Mouse (Mus musculus) embryonic facial prominence, embryonic 12.5 days (tissue): ENCODE results near the gene Tmem243. TPM values are rescaled to one million over a fixed set of nuclear protein-coding genes. Genes with fewer than 3 reads are reported as not detected.
A peak's percentile ranks its signal among the peaks of the same experiment; 100 is the strongest.

Experiments used
- ATAC-seq: fragments of 200-750 bp; cut with Nextera tagmentation; 2 replicates; pipeline ENCODE4 v1.8.0; 2017; ENCODE audit not compliant: insufficient number of reproducible peaks, insufficient read depth, low FRiP score, low TSS enrichment
- H3K27ac ChIP-seq: fragments of 300-500 bp; sonication (generic); 2 replicates; pipeline ENCODE4 v1.5.1; 2016; ENCODE audit warnings: mild to moderate bottlenecking
- H3K27me3 ChIP-seq: fragments of 300-500 bp; sonication (generic); 2 replicates; pipeline ENCODE4 v1.6.1; 2016; ENCODE audit warnings: mild to moderate bottlenecking, moderate library complexity
- H3K36me3 ChIP-seq: fragments of 300-500 bp; sonication (generic); 2 replicates; pipeline ENCODE4 v1.6.1; 2016; ENCODE audit warnings: mild to moderate bottlenecking
- H3K4me1 ChIP-seq: fragments of 300-500 bp; sonication (generic); 2 replicates; pipeline ENCODE4 v1.6.1; 2016
- H3K4me2 ChIP-seq: fragments of 300-500 bp; sonication (generic); replicated peaks from 2 replicates; pipeline ENCODE4 v1.6.1; 2016; ENCODE audit warnings: mild to moderate bottlenecking, moderate library complexity
- H3K4me3 ChIP-seq: fragments of 300-500 bp; sonication (generic); 2 replicates; pipeline ENCODE4 v1.5.1; 2016; ENCODE audit warnings: mild to moderate bottlenecking
- H3K9ac ChIP-seq: fragments of 300-500 bp; sonication (generic); 2 replicates; pipeline ENCODE4 v1.6.1; 2016; ENCODE audit warnings: mild to moderate bottlenecking, moderate library complexity
- H3K9me3 ChIP-seq: fragments of 300-500 bp; sonication (generic); 2 replicates; pipeline ENCODE4 v1.6.1; 2016; ENCODE audit warnings: mild to moderate bottlenecking, moderate library complexity
- WGBS: fragments of 180-500 bp; shearing (Covaris S2); methylation state at CpG from one replicate; pipeline ENCODE4 v1.1.7; 2016; 5-methylcytosine and 5-hydroxymethylcytosine counted together
- polyA plus RNA-seq: library from polyadenylated mRNA; unstranded; fragments of >200 nt; fragmentation: Nextera tagmentation; extraction: Ambion mirVana; gene quantifications from 2 replicates; pipeline ENCODE4 v1.2.1, GENCODE M21; 2016

The Tmem243 gene
- polyA plus RNA-seq, 1 experiment from 2014 or later = 18.8 TPM

DNA sequence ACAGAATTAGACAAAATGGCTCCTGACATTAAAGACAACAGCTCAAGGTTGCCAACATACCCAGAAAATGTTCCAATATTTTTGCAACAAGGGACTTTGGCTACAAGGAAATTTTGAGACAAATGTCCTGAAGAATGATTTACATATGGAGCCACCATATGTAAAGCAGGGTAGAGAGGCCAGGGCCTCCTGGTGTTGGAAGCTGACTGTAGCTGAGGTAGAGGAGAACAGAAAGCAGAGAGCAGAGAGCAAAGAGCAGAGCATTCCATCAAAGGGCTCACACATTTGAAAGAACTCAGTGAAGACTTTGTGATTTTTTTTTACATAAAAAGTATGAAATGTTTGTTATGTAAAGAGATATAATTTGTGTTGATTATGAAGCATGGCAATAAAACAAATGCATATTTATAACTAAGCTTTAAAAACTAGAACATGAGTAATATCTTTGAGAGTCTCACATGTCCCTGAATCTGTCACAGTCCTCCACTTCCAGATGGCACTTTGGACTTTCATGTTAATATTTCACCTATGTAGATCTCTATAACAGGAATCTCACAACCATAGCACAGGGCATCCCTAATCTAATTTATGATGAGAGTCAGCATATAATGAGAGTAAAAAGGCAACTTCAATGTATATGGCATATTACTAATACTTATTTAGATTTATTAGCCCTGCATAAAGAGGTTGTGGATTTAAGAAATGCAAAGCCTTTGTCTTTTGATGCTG lies 20.5 kb upstream of the Tmem243 start:
- Histone ChIP-seq H3K4me2 (no peak overlapping the region), H3K4me1 (no peaks in the 10 kb centered on the region), H3K27me3 (no peaks in the 10 kb centered on the region), H3K9ac (no peak overlapping the region), H3K9me3 (no peaks in the 10 kb centered on the region), H3K27ac (no peak overlapping the region), H3K36me3 (no peaks in the 10 kb centered on the region), H3K4me3 (no peak overlapping the region)
- no peak for ATAC-seq

DNA sequence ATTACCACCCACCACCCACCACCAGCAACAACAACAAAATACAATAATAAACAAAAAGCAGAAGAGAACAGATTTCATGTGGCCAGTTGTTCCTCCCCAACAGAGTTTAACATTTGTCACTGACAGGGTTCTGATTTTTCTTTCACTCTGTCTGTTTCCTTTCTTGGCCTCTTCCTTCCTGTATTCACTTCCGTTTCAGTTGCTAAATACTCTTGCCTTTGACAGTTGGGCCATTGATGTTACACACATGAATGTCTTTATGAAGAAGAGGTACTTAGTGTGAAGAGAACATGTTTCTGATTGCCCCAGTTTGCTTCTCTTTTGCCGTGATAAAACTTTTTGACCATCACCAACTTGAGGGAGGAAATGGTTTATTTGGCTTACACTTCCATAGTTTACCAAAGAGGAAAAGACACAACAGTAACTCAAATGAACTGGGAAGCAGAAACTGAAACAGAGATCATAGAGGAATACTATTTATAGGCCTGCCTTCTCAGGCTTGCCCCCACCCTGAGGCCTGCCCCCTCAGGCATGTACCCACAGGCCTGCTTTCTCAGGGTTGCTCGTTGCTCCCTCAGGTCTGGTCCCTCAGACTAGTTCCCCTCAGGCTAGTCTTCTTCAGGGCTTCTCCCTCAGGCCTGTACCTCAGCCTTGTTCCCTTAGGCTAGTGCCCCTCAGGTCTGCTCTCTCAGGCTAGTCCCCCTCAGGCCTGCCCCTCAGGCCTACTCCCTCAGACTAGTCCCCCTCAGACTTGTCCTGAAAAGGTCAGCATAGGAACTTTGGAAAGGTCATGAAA lies 13.3 kb upstream of the Tmem243 start:
- Histone ChIP-seq H3K4me2 (no peak overlapping the region), H3K4me1 (no peaks in the 10 kb centered on the region), H3K36me3 (no peaks in the 10 kb centered on the region), H3K4me3 (no peak overlapping the region), H3K27me3 (no peaks in the 10 kb centered on the region), H3K9me3 (no peaks in the 10 kb centered on the region), H3K9ac (no peak overlapping the region), H3K27ac (no peak overlapping the region)
- WGBS = 71% methylated on average over 3 of the region's 3 CpGs
- ATAC-seq = no peak

DNA sequence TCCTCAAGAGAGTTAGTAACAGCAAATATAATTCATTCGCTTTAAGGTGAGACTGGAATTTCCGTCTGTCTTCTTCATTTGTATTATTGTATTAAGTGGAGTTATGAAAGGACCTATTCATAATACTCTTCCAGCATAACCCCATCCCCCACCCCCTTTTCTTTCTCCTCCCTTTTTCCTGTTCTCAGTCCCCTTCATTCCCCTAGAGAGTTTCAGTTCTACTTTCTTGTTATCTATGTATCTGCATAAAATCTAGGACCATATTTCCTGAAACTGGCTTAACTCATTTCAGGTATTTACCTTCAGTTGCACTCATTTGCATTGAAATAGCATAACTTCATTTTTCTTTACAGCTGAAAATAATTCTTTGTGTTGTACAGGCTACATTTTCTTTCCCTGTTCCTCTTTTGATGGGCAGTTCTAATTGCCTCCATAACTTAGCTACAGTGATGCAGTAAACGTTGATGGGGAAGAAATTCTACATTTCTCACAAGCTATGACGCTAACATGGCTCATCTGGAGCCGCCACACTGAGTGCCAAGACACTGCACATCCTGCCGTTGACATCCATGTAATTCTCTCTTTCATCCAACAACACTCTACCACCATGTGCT lies 9.9 kb upstream of the Tmem243 start:
- ATAC-seq = no peak
- 68% methylated on average over 6 of the region's 6 CpGs for WGBS
- H3K36me3 ChIP-seq = no peaks in the 10 kb centered on the region

DNA sequence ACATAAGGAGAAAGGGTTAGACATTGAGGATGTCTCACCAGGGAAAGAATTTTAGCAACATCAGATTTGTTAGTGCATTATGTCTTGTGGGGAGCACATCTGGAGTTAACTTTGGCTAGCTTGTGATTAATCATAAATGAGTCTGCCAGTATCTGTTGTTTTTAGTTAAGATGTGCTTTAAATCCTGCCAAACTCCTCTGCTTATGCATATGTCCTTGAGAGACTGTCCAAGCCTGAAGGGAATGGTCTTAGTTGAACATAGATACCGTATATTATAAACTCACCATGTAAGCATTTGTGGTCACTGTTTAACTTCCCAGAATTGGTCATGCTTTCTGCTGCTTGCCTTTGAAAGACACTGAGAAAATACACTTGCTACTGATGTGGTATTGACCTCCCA lies 7.8 kb upstream of the Tmem243 start:
- Histone ChIP-seq H3K9ac (no peak overlapping the region), H3K27me3 (no peaks in the 10 kb centered on the region)
- no peak for ATAC-seq

More for the DNA sequence above, 9.9 kb upstream of the Tmem243 start:
- no peak overlapping the region for H3K4me3 ChIP-seq
- no peak overlapping the region for H3K4me2 ChIP-seq
- H3K9me3 ChIP-seq = no peaks in the 10 kb centered on the region
- H3K27me3 ChIP-seq = no peaks in the 10 kb centered on the region
- no peaks in the 10 kb centered on the region for H3K4me1 ChIP-seq
- no peak overlapping the region for H3K9ac ChIP-seq
- H3K27ac ChIP-seq = no peak overlapping the region

DNA sequence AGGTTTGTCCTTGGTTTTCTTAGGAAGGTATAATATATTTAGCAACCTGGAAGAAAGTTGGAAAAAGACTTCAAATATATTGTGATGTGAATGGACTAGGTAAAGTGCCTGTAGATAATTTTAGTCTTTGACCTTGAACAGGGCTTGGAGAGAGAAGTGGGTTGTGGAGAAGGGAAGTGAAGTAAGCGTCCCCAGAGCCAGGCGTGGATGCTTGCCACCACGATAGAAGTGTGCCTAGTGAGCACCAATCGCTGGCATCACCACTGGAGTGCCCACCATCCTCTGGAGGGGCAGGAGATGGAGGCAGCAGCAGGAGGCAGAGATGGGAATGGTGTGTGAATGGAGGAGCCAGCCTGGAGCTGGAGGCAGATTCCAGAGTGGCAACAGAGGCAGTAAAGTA lies 7.0 kb upstream of the Tmem243 start:
- Histone ChIP-seq H3K27me3 (no peaks in the 10 kb centered on the region), H3K4me2 (no peak overlapping the region), H3K4me3 (no peak overlapping the region), H3K4me1 (no peaks in the 10 kb centered on the region), H3K9ac (no peak overlapping the region), H3K9me3 (no peaks in the 10 kb centered on the region), H3K27ac (no peak overlapping the region), H3K36me3 (no peaks in the 10 kb centered on the region)
- no peak for ATAC-seq
- 77% methylated on average over 4 of the region's 4 CpGs for WGBS

More for the DNA sequence above, 7.8 kb upstream of the Tmem243 start:
- no peaks in the 10 kb centered on the region for H3K4me1 ChIP-seq
- H3K4me3 ChIP-seq = no peak overlapping the region
- no peak overlapping the region for H3K4me2 ChIP-seq
- no peaks in the 10 kb centered on the region for H3K9me3 ChIP-seq
- 83% methylated on average over 1 of the region's 1 CpGs for WGBS
- no peaks in the 10 kb centered on the region for H3K36me3 ChIP-seq
- H3K27ac ChIP-seq = no peak overlapping the region

DNA sequence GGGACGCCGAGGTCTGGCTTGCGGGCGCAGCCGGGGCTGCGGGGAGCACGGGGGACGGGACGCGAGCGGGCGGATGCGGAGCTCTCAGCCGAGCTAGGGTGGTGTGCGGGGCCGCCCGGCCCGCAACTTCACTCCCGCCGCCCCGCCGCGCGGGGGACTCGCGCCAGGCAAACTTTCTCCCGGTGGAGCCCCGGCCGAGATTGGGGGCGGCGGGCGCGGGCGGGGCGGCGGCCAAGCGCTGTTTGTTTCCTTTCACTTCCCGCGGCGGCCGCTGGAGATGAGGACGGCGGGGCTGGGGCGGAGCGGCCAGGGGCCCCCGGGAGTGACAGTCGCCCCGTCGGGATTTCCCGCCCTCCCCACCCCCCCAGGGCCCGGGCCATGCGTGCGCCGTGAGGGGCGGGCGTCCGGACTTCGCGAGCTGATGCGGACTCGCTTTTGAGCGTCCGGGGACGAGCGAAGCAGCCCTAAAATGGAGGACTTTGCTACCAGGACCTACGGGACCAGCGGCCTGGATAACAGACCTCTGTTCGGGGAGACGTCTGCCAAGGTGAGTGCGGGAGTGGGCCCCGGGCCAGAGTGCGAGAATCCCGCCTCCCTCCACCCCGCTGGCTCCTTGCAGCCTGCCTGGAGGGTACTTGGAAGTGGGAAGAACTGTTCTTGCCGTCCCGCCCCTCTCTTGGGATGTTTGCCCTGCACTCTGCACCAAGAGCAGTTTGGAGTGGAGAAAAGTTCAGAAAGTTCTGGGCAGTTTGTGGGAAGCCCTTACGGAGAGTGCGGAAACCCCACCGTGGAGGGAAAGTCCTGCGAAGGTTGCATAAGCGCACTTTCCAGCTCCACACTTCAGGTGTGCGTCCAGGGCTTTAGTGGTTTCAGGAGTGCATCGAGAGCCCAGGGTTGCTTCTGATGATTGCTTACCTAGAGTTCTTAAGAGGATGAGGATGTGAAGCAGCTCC lies 657 bp downstream of the Tmem243 start:
- peak; percentile 66; the same call in 1 of the 2 replicates for ATAC-seq
- Histone ChIP-seq H3K9me3 (no peaks in the 10 kb centered on the region), H3K4me2 (peak overlapping the region; percentile 87), H3K4me3 (peak overlapping the region; percentile 85), H3K27me3 (peaks cover 14% of the 10 kb centered on the region), H3K27ac (no peak overlapping the region), H3K36me3 (no peaks in the 10 kb centered on the region), H3K4me1 (0 out of 2 replicates have a peak, but pooled peaks cover 5% of the 10 kb centered on the region), H3K9ac (peak overlapping the region; percentile 74)
- under 1% methylated on average over 71 of the region's 83 CpGs for WGBS

DNA sequence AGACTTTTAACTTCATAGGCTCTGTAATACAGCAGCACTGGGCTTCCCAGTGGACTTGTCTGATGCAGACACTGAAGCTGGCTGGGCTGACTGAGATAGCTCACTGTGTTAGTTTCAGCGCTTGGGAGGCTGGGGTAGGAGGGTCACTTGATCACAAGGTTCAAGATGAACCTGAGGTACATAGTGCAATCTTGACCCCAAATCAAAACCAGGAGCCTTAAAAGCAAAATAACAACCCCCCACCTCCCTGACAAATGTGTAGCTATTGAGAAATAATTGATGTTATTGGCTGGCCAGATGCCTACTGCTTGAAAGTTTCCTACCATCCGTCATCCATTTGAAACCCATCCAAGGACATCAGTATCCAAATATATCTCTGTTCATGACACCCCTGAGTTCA lies 2.2 kb downstream of the Tmem243 start:
- 93% methylated on average over 2 of the region's 2 CpGs for WGBS
- Histone ChIP-seq H3K9ac (no peak overlapping the region), H3K9me3 (no peaks in the 10 kb centered on the region)

DNA sequence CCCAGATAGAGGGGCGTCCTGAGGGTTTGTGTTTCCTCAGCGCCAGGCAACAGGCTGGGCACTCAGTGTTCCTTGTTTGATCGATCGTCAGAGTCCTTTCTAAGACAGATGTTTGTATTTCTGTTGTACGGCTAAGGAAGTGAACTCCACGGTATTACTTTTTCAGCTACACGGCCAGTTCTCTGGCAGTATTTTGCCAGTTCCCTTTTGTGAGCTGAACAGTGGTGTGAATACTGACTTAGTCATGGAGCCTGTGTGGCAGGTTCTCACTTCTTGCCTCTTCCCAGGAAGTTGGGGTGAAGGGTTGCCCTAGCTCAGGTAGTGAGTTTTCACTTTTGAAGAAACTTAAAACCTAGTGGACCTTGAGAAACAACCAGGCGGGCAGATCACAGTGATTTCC lies 3.5 kb downstream of the Tmem243 start:
- no peak overlapping the region for H3K4me3 ChIP-seq
- H3K9ac ChIP-seq = no peak overlapping the region
- no peak overlapping the region for H3K27ac ChIP-seq
- H3K36me3 ChIP-seq = no peaks in the 10 kb centered on the region
- 0 out of 2 replicates have a peak, but pooled peaks cover 5% of the 10 kb centered on the region for H3K4me1 ChIP-seq
- peaks cover 14% of the 10 kb centered on the region for H3K27me3 ChIP-seq
- WGBS = 90% methylated on average over 8 of the region's 8 CpGs
- no peak overlapping the region for H3K4me2 ChIP-seq
- no peaks in the 10 kb centered on the region for H3K9me3 ChIP-seq
- ATAC-seq = no peak

More for the DNA sequence above, 2.2 kb downstream of the Tmem243 start:
- Histone ChIP-seq H3K4me2 (no peak overlapping the region), H3K27ac (no peak overlapping the region), H3K36me3 (no peaks in the 10 kb centered on the region), H3K4me3 (no peak overlapping the region), H3K4me1 (0 out of 2 replicates have a peak, but pooled peaks cover 5% of the 10 kb centered on the region), H3K27me3 (peaks cover 14% of the 10 kb centered on the region)
- no peak for ATAC-seq

DNA sequence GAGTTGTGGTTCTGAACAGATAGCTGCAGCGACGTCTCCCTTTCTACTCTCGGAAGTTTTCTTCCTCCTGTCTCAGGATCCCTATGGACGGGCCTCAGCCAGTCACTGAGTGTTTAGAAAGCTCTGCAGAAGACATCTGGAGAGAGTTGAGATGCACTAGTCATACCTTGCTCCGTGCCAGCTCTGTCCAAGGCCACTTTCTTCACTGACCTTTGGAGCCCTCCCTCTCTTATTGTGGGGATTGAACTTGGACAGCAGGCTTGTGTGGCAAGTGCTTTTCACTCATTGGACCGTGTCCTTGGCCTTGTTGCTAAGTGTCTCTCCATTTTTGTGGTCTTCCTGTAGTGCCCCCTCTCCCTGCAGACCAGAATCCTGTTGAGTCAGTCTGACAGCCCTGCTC lies 6.3 kb downstream of the Tmem243 start:
- peaks cover 9% of the 10 kb centered on the region for H3K27me3 ChIP-seq
- ATAC-seq = no peak
- 81% methylated on average over 6 of the region's 6 CpGs for WGBS
- H3K4me2 ChIP-seq = no peak overlapping the region
- H3K9ac ChIP-seq = no peak overlapping the region
- no peak overlapping the region for H3K27ac ChIP-seq
- H3K4me1 ChIP-seq = 0 out of 2 replicates have a peak, but pooled peaks cover under 1% of the 10 kb centered on the region
- H3K4me3 ChIP-seq = no peak overlapping the region
- H3K9me3 ChIP-seq = no peaks in the 10 kb centered on the region
- no peaks in the 10 kb centered on the region for H3K36me3 ChIP-seq

DNA sequence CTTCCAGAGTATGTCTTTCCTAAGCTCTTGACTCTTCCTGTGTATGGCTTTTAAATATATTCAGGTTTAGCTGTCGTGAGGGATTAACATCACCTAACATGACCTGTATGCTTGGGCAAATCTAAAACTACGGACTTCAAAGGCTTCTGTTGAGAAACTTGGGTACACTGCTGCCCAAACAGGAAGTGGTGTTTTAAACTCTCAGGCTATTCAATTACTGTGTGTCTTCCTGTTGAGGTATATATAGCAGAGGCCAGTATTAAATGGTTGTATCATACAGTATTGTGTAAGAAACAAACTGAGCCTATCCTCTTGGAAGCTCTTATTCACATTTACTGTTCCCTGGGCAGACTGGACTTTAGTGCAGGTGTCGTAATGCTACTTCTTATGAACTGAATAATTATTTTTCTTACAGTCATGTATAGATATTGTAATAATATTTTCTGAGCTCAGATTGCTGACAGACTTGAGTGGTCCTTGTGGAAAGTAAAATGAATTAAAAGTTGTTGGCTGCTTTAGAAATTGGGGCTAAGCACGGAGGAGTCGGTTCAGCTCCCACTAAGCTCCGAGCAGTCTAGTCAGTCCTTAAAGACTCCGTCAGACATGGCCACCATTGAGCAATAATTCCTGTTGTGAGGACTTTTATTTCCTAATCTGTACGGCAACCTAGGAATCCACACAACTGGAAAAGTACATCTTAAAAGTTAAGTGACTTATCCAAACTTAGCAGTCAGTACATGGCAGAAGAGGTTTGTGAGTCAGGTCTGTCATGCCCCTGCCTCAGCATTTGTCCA lies 7.0 kb downstream of the Tmem243 start:
- WGBS = 75% methylated on average over 8 of the region's 8 CpGs
- Histone ChIP-seq H3K9me3 (no peaks in the 10 kb centered on the region), H3K27me3 (peaks cover 2% of the 10 kb centered on the region; the same call in 1 of the 2 replicates), H3K9ac (no peak overlapping the region), H3K4me1 (no peaks in the 10 kb centered on the region), H3K4me3 (no peak overlapping the region), H3K27ac (no peak overlapping the region), H3K4me2 (no peak overlapping the region), H3K36me3 (no peaks in the 10 kb centered on the region)
- ATAC-seq = no peak
